Mouse (Mus musculus) cerebellum, adult 11 months (tissue): ENCODE measurements around the gene Arsb.

Experiments used
- DNase-seq: peaks from one replicate; pipeline ENCODE4 v3.0.0; 2022

Gene Arsb

DNA sequence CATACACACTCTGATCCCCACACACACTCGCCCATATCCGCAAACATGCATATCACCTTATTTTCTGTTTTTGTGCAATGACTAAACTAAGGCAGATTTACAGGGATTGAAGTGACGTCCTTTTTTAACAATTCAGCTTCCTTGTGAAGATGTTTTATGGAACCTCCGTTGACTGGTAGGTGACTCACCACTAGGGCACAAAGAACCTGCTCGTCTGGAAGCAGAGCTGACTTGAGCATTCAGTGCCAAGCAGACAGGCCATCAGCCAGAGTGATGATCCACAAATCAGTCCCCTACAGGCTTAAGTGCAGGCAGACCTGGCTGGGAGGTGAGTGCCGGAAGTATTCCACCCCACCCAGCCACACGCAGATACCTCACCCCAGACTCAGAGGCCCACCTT lies 120.7 kb downstream of the Arsb start:
- no peak for DNase-seq

- no peak for DNase-seq
Measured at GRCm38 (mm10) chr13:93894105-93894504, 122.7 kb downstream of the Arsb start.

DNA sequence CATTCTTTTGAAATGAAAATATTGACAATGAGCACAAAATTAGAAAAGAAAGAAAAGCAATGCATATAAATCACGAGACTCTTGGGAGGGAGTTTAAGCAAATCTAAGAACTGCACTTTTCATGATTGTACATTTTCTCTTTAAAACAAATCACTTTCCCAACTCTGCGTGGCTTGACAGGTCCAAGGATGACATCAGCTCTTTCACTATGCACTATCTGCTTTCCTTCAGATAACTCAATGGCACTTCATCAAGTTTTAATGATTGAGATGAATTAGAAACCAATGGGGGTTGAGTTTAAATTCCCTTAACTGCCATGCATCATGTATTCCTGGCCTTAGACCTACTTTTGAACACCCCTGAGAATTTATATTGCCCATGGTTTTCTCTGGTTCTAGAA lies 124.0 kb downstream of the Arsb start:
- no peak for DNase-seq

DNA sequence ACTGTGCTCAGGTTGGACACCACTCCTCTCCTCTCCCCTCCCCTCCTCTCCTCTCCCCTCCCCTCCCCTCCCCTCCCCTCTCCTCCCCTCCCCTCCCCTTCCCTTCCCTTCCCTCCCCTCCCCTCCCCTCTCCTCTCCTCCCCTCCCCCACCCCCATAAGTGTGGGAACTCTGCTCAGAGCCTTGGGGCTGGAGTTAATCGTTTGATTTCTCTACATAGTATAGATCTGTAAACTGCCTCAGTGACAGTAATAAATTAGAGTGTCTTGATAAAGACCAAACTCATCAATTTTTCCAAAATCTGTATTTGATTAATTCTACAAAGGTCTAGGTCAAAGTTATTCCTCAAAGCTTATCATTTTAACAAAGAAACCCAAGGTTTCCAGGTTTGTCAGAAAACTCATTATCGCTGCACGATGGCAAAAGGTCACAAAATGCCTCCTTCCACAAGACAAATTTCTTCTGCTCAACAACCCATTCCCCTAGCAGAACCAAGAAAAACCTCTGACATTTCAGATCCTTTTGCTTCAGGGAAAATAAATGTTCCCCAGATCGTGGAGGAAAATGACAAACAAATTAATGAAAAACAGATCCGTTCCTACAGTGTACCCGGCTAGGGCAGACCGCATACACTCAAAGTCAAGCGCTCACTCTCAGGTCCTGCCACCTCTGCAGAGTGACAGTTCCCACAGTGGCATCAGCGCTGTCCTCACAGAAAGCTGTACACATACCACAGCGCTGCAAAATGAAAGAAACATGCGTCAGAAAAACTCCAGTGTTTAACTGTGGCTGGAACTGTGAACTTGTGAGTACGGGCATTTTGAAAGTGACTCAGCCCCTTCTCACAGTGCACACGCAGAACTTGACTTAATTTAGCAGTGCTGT lies 126.8 kb downstream of the Arsb start:
- no peak for DNase-seq

DNA sequence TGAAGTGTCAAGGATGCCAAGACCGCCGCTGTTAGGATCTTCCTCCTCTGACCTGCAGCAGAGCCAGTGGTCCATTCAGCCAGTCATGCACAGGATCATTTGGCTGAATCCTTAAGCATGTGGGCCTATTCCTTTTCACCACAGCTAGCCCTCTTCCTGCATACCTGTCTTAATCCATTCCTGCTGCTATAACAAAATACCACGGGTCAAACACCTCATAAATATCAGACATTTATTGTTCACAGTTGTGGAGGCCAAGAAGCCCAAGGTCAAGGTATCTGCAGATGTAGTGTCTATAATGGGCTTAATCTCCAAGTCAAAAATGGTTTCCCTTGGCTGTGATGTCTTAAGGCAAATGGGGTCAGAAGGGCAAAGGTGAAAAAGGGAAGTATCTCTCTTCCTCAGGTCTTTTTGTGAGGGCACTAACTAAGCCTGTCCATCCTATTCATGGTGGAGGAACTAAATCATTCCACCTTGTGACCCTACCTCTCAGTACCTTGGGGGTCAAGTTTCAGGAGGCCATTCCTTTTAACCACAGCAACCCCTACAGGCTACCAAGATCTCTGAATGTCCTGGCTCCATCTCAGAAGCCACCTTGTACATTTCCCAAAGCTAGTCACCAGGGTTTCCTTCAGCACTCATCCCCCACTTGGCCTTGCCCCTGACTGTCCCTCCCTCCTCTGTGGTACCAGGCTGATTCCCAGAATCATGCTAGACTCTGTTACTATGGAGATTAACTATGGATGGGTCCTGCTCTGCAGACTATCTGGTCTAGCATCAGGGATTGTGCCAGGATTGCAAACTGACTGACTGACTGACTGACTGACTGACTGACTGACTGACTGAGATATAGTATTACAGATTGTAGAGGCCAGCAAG lies 128.2 kb downstream of the Arsb start:
- DNase-seq, result no peak

GRCm38 (mm10) chr13:93900934-93901626 lies 129.7 kb downstream of the Arsb start:
- DNase-seq, result no peak

DNA sequence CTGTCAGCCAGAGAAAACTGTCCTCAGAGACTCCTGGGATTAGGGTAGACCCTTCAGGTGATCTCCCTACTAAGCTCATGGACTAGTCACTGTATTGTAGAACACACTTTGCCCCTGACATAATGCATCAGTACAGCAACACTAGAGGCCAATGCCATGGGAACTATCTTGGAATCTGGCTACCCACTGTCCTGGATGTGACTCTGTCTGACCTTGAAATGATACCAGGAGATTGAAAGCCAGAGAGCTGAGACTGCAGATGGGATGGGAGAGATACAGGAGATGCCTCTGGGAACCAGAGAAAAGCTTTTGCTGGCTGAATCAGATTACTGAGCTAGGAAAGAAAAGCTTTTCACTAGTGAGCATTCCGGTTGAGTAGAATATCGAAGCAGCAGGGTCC lies 130.7 kb downstream of the Arsb start:
- no peak for DNase-seq

GRCm38 (mm10) chr13:93906552-93907245 lies 135.3 kb downstream of the Arsb start:
- no peak for DNase-seq

- DNase-seq, result no peak
Measured at GRCm38 (mm10) chr13:93907971-93908370, 136.5 kb downstream of the Arsb start.

GRCm38 (mm10) chr13:93909847-93910246 lies 138.4 kb downstream of the Arsb start:
- DNase-seq, result no peak

- peak; percentile 10 for DNase-seq
Measured at GRCm38 (mm10) chr13:93911037-93911436, 139.6 kb downstream of the Arsb start.

DNA sequence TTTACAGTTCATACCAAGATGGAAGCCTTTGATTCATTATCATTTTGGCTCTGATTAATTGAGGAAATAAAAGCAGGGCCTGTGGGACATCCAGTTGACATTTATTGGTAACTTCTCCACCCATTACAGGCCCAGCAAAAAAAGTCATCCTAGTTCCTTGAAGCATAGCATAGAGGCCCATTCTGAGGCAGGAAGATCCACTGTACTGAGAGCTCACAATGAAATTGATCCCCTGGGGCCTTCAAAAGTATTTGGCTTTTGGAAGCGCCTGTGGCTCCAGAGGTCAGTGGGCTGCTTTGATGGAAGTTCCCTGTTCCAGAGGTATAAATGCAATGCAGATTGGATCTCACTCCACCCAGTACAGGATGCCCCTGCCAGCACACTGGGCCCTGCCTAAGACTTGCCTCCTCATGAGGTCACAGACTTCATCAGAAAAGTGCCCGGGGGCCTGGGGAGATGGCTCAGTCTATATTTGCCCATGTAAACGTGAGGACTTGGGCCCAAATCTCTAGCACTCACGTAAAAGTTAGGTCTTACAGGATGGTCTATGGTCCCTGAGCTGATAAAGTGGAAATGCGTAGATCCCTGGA lies 141.0 kb downstream of the Arsb start:
- DNase-seq, result no peak

DNA sequence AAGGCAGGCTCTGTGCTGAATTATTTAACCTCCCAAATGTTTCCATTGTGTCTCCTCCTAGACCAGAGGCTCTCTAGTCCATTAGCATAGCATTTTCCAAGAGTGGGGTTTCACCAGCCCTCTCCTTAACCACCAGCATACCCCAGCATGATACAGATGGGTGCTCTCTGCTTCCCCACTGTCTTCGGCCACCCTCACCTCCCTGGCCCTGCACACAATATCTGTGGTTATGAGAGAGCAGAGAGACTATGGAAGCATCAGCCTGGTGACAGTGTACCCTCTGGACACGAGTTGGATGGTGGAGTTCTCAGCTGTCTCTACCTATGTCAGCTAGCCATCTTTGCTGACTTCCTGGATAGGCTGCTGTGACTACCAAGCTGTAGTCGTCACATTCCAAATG lies 142.8 kb downstream of the Arsb start:
- DNase-seq, result no peak

DNA sequence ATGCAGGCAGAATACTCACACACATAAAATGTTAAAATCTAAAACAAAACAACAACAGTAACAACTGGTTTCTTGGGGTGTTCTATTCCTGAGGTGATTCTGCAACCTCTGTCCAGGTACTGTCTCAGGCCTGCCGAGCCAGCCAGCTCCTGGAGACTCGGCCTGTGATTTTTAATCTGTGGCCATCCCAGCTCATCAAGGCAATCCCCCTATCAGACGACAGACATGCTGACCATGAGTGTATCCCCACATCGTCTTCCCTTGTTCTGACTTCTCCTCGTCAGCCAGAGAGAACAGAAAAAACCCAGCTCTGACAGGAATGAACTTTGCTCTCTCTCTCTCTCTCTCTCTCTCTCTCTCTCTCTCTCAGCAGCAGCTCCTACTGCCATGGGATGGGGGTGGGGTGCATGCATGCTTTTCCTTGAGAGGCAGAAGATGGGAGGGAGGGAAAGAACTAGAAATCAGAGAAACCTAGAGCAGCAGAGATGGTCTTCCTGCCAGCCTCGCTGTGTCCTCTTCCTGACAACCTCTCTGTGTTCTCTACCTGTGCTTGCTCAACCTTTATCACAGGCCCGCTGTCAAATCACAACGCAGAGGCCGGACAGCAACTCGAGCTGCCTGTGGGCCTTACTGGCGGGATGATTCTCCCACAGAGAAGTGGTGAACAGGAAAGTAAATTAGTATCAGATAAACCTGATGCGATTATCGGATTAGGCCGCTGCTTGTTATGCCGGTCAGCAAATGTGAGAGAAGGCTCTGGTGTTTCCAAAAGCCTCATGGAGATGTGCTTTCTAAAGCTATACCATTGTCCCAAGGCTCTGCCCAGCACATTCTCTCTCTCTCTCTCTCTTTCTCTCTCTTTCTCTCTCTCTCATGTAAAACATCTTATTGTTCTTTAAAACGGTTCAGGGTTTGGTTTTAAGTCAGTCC lies 144.5 kb downstream of the Arsb start:
- DNase-seq, result no peak

DNA sequence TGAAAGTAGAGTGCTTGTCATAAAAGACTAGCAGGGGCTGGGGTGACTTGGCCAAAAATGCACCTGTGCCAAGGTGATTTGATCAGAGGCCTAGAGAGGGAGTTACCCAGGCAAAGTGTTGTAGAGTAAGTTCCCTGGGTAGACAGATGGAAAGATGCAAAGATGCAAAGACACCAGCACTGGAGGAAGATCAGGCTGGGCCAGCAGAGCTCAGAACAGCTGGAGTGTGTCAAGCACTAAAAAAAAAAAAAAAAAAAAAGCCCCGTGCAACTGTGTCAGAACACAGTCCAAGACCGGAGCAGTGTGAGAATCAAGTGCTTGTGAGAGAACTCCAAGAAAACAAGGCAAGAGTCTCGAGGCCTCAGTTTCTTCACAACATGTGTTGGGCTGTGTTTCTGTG lies 148.1 kb downstream of the Arsb start:
- no peak for DNase-seq

DNA sequence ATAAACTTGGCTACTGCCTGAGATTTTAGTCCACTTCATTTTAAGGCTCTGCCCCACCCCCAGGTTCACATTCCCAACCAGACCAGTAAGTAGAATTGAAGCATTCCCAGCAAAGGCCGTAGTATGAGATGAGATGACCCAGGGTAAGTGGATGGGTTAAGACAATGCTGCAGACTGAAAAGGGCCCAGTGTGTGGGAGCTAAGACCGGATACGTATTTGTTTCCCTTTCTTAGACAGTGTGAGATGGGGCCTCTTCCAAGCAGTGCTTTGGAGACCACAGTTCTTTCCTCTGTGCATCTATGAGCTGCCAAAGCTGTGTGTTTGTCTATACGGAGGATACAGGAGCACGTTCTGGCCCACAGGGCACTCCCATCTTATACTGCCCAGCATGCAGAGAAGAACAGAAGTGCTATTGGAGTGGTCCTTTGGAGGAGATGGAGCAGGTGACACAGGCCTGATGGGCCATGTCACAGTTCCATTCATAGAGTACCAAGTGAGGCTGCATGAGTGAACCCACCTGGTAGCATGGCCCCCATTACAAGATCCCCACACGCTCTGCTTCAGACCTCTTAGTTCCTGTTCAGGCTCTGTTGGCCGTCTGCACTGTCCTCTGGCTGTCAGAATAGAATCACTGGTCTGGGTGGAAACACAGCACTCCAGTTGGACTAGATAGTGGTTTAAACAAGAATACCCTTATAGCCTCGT lies 148.8 kb downstream of the Arsb start:
- no peak for DNase-seq

GRCm38 (mm10) chr13:93920786-93921300 lies 149.4 kb downstream of the Arsb start:
- no peak for DNase-seq

DNA sequence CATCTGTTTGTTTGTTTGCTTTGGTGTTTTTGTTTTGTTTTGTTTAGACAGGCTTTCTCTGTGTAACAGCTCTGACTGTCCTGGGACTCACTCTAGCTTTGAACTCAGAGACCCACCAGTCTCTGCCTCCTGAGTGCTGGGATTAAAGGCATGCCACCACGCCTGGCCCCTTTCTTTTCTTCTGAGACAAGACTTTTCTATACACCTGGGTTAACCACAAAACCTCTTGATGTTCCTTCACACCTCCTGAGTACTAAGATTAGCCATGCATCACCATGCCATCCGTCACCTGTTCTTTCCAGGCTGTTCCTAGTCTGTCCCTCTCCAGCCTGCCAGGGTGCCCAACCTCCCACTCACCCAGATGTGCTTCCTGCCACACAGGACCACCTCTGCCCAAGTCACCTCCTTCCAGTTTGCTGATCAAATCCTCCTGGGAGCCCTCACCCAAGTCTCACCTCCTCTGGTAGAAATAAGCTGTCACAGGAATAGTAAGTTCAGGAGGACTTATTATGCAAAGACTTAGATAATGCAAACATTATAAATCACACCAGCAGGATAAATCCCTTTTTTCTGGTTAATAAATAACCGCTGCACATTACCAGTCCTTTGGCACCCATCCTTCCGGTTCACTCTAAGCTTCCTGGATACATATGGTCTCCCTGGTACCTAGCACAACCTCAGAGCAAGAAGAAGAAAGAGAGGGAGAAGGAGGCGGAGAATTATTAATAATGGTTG lies 150.6 kb downstream of the Arsb start:
- no peak for DNase-seq

DNA sequence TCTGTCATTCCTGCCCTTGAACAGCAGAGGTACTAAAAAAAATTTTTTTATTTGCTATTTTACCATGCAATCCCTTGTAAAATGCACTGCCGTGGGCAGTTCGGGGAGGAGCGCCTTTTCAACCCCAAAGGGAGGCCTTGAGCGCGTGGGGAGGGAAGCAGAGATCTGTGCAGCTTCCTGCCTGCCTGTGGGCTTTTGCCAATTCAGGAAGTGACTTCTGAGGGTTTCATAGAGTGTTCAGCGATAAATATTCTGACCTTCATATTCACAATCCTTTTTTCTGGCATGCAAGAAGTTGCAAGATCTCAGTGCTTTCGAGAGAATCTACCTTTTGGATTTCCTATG lies 151.1 kb downstream of the Arsb start:
- no peak for DNase-seq
